Mouse (Mus musculus) midbrain, embryonic 13.5 days (tissue): ENCODE measurements around the gene Nit2. TPM values are rescaled to one million over a fixed set of nuclear protein-coding genes. Genes with fewer than 3 reads are reported as not detected.
"Not testable (repeated sequence)": the region's sequence is repeated elsewhere in the genome, so short reads cannot be mapped to it uniquely, and the experiment has no call there.

ENCODE experiments used
- ATAC-seq: fragments of 200-750 bp; cut with Nextera tagmentation; 2 replicates; pipeline ENCODE4 v1.8.0; 2017; ENCODE audit warnings: mild to moderate bottlenecking, moderate TSS enrichment, moderate library complexity
- H3K27ac ChIP-seq: fragments of 300-500 bp; sonication (generic); 2 replicates; pipeline ENCODE4 v1.5.1; 2015; ENCODE audit warnings: inconsistent platforms, mild to moderate bottlenecking, moderate library complexity
- H3K27me3 ChIP-seq: fragments of 300-500 bp; sonication (generic); 2 replicates; pipeline ENCODE4 v1.6.1; 2015; ENCODE audit warnings: mild to moderate bottlenecking, inconsistent platforms
- H3K36me3 ChIP-seq: fragments of 300-500 bp; sonication (generic); 2 replicates; pipeline ENCODE4 v1.6.1; 2015; ENCODE audit warnings: mild to moderate bottlenecking, inconsistent platforms
- H3K4me1 ChIP-seq: fragments of 300-500 bp; sonication (generic); replicated peaks from 2 replicates; pipeline ENCODE4 v1.6.1; 2015; ENCODE audit warnings: inconsistent platforms
- H3K4me2 ChIP-seq: fragments of 300-500 bp; sonication (generic); replicated peaks from 2 replicates; pipeline ENCODE4 v1.6.1; 2015; ENCODE audit warnings: moderate library complexity, mild to moderate bottlenecking, inconsistent platforms
- H3K4me3 ChIP-seq: fragments of 300-500 bp; sonication (generic); replicated peaks from 2 replicates; pipeline ENCODE4 v1.5.1; 2015; ENCODE audit warnings: mild to moderate bottlenecking, inconsistent platforms
- H3K9ac ChIP-seq: fragments of 300-500 bp; sonication (generic); replicated peaks from 2 replicates; pipeline ENCODE4 v1.6.1; 2015; ENCODE audit warnings: mild to moderate bottlenecking, inconsistent platforms
- H3K9me3 ChIP-seq: fragments of 300-500 bp; sonication (generic); 2 replicates; pipeline ENCODE4 v1.6.1; 2016; ENCODE audit warnings: mild to moderate bottlenecking, inconsistent platforms
- WGBS: fragments of 180-500 bp; shearing (Covaris S2); methylation state at CpG from one replicate; pipeline ENCODE4 v1.1.7; 2015; 5-methylcytosine and 5-hydroxymethylcytosine counted together
- polyA plus RNA-seq: library from polyadenylated mRNA; unstranded; fragments of >200 nt; fragmentation: Nextera tagmentation; extraction: Ambion mirVana; gene quantifications from 2 replicates; pipeline ENCODE4 v1.2.1, GENCODE M21; 2015

Gene Nit2
- polyA plus RNA-seq, 1 experiment from 2014 or later = 41.3 TPM

- H3K4me1 ChIP-seq = no peaks in the 10 kb centered on the region
- peaks cover 47% of the 10 kb centered on the region for H3K36me3 ChIP-seq
- H3K9ac ChIP-seq = no peak overlapping the region
- no peak overlapping the region for H3K4me3 ChIP-seq
- H3K27me3 ChIP-seq = no peaks in the 10 kb centered on the region
- 0 out of 2 replicates have a peak, but pooled peaks have one; percentile 56 for ATAC-seq
- H3K9me3 ChIP-seq = no peaks in the 10 kb centered on the region
- H3K4me2 ChIP-seq = no peak overlapping the region
- no peak overlapping the region for H3K27ac ChIP-seq
- 58% methylated on average over 2 of the region's 2 CpGs for WGBS
Observed at GRCm38 (mm10) chr16:57177254-57177653, 10.1 kb upstream of the Nit2 start.

DNA sequence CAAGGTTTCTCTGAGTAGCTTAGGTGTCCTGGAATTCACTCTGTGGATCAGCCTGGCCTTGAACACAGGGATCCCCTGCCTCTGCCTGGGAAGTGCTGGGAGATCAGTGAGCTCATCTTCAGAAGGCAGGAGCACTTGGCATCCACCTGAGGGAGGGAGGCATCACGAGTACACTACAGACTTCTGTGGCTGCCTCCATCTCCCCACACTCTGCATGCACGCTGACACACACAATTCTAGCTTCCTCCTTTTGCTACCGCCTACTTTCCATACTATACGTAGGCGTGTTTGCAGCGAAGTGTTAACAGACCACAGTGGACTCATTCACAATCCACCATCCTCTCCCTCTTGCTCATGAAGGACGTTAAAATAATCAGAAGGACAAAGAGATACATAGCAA, 9.1 kb upstream of the Nit2 start:
- Histone ChIP-seq H3K9ac (no peak overlapping the region), H3K36me3 (peaks cover 39% of the 10 kb centered on the region), H3K27me3 (no peaks in the 10 kb centered on the region), H3K4me3 (no peak overlapping the region), H3K9me3 (no peaks in the 10 kb centered on the region), H3K4me1 (no peaks in the 10 kb centered on the region), H3K27ac (no peak overlapping the region), H3K4me2 (no peak overlapping the region)
- no peak for ATAC-seq
- WGBS = 89% methylated on average over 7 of the region's 7 CpGs

DNA sequence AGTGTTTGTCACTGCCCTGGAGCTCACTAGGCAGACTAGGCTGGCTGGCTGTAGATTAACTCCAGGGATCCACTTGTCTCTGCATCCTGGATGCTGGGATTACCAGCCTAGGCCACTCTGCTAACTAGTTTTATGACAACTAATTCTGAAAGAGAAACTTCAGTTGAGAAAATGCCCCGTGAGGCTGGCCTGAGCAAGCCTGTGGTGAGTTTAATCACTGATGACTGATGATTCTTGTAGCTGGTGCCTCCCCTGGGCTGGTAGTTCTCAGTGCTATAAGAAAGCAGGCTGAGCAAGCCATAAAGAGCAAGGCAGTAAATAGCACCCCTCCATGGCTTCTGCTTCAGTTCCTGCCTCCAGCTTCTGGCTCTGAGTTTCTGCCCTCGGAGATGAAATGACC, 8.6 kb upstream of the Nit2 start:
- no peak overlapping the region for H3K4me3 ChIP-seq
- peaks cover 39% of the 10 kb centered on the region for H3K36me3 ChIP-seq
- H3K9me3 ChIP-seq = no peaks in the 10 kb centered on the region
- ATAC-seq = no peak
- no peak overlapping the region for H3K9ac ChIP-seq
- H3K4me1 ChIP-seq = no peaks in the 10 kb centered on the region
- H3K4me2 ChIP-seq = no peak overlapping the region
- H3K27me3 ChIP-seq = no peaks in the 10 kb centered on the region
- WGBS = 74% methylated on average over 2 of the region's 2 CpGs
- no peak overlapping the region for H3K27ac ChIP-seq

DNA sequence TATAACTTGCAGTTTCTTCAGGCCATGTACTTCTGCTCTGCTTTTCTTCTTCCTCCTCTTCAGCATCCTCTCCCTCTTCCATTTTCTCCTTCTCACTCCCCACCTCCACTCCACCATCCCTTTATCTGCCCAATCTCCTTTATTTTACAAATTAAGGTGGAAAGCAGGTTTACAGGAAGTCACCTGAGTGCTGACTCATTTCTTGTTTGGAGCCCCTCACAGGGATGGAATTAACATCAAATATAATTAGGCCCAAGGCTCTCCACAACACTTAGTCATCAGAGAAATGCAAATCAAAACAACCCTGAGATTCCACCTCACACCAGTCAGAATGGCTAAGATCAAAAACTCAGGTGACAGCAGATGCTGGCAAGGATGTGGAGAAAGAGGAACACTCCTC, 7.3 kb upstream of the Nit2 start:
- ATAC-seq, H3K4me3 ChIP-seq, H3K27ac ChIP-seq, H3K9ac ChIP-seq, H3K9me3 ChIP-seq, H3K4me2 ChIP-seq, H3K4me1 ChIP-seq, H3K27me3 ChIP-seq: not testable (repeated sequence)
- H3K36me3 ChIP-seq = peaks cover 46% of the 10 kb centered on the region

DNA sequence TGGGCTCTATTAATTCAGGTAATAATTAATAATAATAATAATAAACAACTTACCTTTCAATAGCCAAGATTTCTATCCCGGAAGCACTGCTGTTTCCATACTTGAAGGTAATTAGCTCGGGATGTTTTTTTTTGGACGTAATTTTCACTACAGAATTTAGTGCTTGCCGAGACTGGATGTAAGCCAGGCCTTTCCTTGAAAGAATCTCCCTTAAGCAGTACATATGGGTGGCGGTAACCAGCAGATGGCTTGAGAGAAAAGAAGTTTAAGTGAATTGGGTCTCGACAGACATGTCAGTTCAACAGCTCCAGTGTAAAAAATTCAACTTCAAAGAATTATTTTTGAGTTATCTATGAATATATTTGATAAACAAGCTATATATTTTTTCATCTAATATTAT, 4.4 kb upstream of the Nit2 start:
- Histone ChIP-seq H3K36me3 (peaks cover 36% of the 10 kb centered on the region), H3K27me3 (no peaks in the 10 kb centered on the region), H3K27ac (no peak overlapping the region), H3K4me2 (no peak overlapping the region), H3K4me3 (no peak overlapping the region), H3K4me1 (peaks cover 13% of the 10 kb centered on the region), H3K9ac (no peak overlapping the region), H3K9me3 (no peaks in the 10 kb centered on the region)
- 91% methylated on average over 6 of the region's 6 CpGs for WGBS
- no peak for ATAC-seq

DNA sequence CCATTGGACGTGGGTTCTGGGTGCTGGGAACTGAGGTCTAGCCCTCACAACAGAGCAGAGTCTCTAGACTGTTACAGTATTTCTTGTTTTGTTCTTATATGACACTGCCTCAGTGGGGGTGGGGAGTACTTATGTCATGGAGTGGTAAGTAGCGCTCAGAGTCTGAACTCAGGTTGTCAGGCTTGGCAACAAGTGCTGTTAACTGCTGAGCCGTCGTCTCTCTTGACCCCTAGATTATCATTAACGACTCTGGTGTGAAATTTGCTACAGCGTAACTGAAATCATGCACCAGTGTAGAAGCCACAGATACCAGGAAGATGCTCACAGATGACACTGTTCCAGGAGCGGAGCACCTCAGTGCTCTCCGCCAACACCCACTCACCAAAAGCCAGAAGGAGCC, 4.0 kb upstream of the Nit2 start:
- no peaks in the 10 kb centered on the region for H3K27me3 ChIP-seq
- H3K4me1 ChIP-seq = peaks cover 18% of the 10 kb centered on the region
- no peak overlapping the region for H3K4me3 ChIP-seq
- no peak for ATAC-seq
- WGBS = 95% methylated on average over 8 of the region's 8 CpGs
- H3K9ac ChIP-seq = no peak overlapping the region
- H3K9me3 ChIP-seq = no peaks in the 10 kb centered on the region
- peaks cover 34% of the 10 kb centered on the region for H3K36me3 ChIP-seq
- no peak overlapping the region for H3K4me2 ChIP-seq
- no peak overlapping the region for H3K27ac ChIP-seq

GRCm38 (mm10) chr16:57168236-57168635, 1.1 kb upstream of the Nit2 start:
- ATAC-seq = no peak
- Histone ChIP-seq H3K36me3 (peaks cover 21% of the 10 kb centered on the region), H3K4me2 (0 out of 2 replicates have a peak overlapping the region, but pooled peaks have one; percentile 76), H3K27ac (0 out of 2 replicates have a peak overlapping the region, but pooled peaks have one; percentile 25), H3K9ac (no peak overlapping the region), H3K4me1 (peaks cover 19% of the 10 kb centered on the region), H3K4me3 (no peak overlapping the region), H3K9me3 (no peaks in the 10 kb centered on the region), H3K27me3 (no peaks in the 10 kb centered on the region)
- 48% methylated on average over 4 of the region's 4 CpGs for WGBS

- H3K4me3 ChIP-seq = peak overlapping the region; percentile 81
- H3K4me2 ChIP-seq = peak overlapping the region; percentile 76
- peak; percentile 71 for ATAC-seq
- H3K9ac ChIP-seq = peak overlapping the region; percentile 77
- whole genome bisulfite sequencing = 32% methylated on average over 5 of the region's 5 CpGs
- H3K36me3 ChIP-seq = peaks cover 15% of the 10 kb centered on the region
- H3K4me1 ChIP-seq = peaks cover 19% of the 10 kb centered on the region
- H3K9me3 ChIP-seq = no peaks in the 10 kb centered on the region
- peak overlapping the region; percentile 79; the same call in 1 of the 2 replicates for H3K27ac ChIP-seq
- no peaks in the 10 kb centered on the region for H3K27me3 ChIP-seq
Observed at GRCm38 (mm10) chr16:57167514-57167912, 372 bp upstream of the Nit2 start.

DNA sequence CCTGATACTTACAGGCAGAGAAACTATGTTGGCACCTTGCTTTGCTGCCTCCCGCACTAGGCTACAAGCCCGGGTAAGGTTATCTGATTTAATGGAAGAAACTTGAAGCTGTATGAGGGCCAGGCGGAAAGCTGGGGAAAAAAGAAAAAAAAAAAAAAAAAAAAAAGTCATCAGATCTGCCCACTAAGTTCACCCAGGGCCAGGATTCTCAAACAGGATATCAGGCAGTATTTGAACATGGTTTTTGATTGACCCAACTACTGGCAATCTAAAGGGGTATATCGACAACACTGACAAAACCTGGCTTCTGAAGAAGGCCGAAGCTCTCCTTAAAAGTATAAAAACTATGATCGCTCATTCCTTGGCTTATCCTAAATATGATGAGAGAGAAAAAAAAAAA, 1.1 kb downstream of the Nit2 start:
- Histone ChIP-seq H3K36me3 (peaks cover 10% of the 10 kb centered on the region), H3K4me2 (peak overlapping the region; percentile 76), H3K27ac (no peak overlapping the region), H3K9me3 (no peaks in the 10 kb centered on the region), H3K4me1 (peaks cover 19% of the 10 kb centered on the region), H3K9ac (no peak overlapping the region), H3K27me3 (no peaks in the 10 kb centered on the region), H3K4me3 (peak overlapping the region; percentile 81)
- WGBS = 91% methylated on average over 6 of the region's 6 CpGs
- ATAC-seq = no peak

DNA sequence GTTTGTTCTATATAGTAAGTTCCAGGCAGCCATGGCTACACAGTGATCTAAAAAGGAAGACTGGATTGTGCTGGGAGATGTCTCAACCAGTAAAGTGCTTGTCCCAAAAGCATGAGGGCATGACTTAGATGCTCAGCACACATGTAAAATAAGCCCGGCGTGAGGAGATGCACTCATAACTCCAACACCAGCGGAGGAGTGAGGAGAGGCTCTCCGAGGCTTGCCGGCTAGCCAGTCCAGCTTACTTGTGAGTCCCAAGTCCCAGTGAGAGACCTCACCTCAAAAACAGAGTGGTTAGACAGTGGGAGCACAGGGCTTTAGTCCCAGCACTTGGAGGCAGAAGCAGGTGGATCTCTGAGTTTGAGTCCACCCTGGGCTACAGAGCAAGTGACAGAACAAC, 2.0 kb downstream of the Nit2 start:
- no peak overlapping the region for H3K4me2 ChIP-seq
- H3K4me3 ChIP-seq = no peak overlapping the region
- ATAC-seq = no peak
- H3K36me3 ChIP-seq = peaks cover 3% of the 10 kb centered on the region; the same call in 1 of the 2 replicates
- H3K4me1 ChIP-seq = peaks cover 19% of the 10 kb centered on the region
- WGBS = 98% methylated on average over 5 of the region's 5 CpGs
- H3K27ac ChIP-seq = no peak overlapping the region
- H3K27me3 ChIP-seq = no peaks in the 10 kb centered on the region
- no peaks in the 10 kb centered on the region for H3K9me3 ChIP-seq
- H3K9ac ChIP-seq = no peak overlapping the region

DNA sequence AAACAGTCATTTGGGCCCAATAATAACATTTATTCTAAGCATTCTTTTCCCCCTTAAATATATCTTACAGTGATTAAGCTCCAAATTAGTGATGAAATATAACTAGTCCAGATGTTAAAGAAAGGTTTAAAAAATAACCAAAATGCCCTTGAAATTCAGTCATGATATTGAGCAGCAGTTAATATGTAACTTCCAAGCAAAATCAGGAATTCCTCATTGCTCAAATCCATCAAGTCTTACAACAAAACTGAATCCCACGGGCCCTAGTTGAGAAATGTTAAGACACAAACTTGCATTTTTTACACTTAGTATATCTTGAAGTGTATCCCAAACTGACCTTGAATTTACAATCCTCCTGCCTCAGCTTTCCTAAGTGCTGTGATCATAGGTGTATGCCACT, 3.4 kb downstream of the Nit2 start:
- Histone ChIP-seq H3K27me3 (no peaks in the 10 kb centered on the region), H3K9me3 (no peaks in the 10 kb centered on the region), H3K4me3 (no peak overlapping the region), H3K9ac (no peak overlapping the region), H3K27ac (no peak overlapping the region), H3K4me2 (no peak overlapping the region), H3K36me3 (peaks cover 4% of the 10 kb centered on the region), H3K4me1 (peaks cover 19% of the 10 kb centered on the region)
- no peak for ATAC-seq
- 92% methylated on average over 1 of the region's 1 CpGs for WGBS

DNA sequence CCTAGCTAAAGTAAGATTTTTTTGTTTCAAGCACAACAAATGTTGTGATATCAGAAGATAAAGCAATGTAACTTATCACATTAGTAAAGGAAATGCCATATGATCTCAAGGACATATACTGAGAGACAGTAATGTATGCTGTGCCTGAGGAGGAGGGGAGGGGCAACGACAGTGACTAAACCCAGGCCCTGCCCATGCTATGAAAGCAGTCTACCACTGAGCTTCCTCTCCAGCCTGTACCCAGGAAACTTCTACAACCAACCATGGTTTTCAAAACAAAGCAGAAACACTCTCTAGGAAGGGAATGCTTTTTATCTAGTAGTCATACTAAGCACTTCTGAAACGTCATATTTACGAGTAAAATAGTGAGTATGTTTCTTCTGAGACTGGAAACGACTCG, 4.3 kb downstream of the Nit2 start:
- WGBS = 93% methylated on average over 5 of the region's 5 CpGs
- H3K9me3 ChIP-seq = no peaks in the 10 kb centered on the region

GRCm38 (mm10) chr16:57159835-57160234, 7.3 kb downstream of the Nit2 start:
- 73% methylated on average over 7 of the region's 7 CpGs for WGBS
- no peak for ATAC-seq
- H3K36me3 ChIP-seq = peaks cover 26% of the 10 kb centered on the region

More for the DNA sequence above, 4.3 kb downstream of the Nit2 start:
- H3K9ac ChIP-seq = no peak overlapping the region
- H3K4me1 ChIP-seq = peaks cover 12% of the 10 kb centered on the region
- no peak overlapping the region for H3K4me2 ChIP-seq
- no peak overlapping the region for H3K27ac ChIP-seq
- no peak for ATAC-seq
- no peaks in the 10 kb centered on the region for H3K27me3 ChIP-seq
- H3K4me3 ChIP-seq = no peak overlapping the region
- peaks cover 11% of the 10 kb centered on the region for H3K36me3 ChIP-seq

More at GRCm38 (mm10) chr16:57159835-57160234, 7.3 kb downstream of the Nit2 start:
- no peaks in the 10 kb centered on the region for H3K4me1 ChIP-seq
- H3K4me3 ChIP-seq = no peak overlapping the region
- H3K9ac ChIP-seq = no peak overlapping the region
- no peak overlapping the region for H3K27ac ChIP-seq
- no peak overlapping the region for H3K4me2 ChIP-seq
- no peaks in the 10 kb centered on the region for H3K9me3 ChIP-seq
- H3K27me3 ChIP-seq = no peaks in the 10 kb centered on the region
